Mouse (Mus musculus) liver, adult 2 months (tissue): ENCODE data around the gene Map1s. TPM values are rescaled to one million over a fixed set of nuclear protein-coding genes. Genes with fewer than 3 reads are reported as not detected.

Source experiments
- DNase-seq: peaks from one replicate; pipeline ENCODE4 v3.0.0-alpha.2; 2011; ENCODE audit warnings: low read depth, low spot score; ENCODE audit errors: extremely low read depth
- H3K27ac ChIP-seq: fragments of 200-500 bp; replicated peaks from 2 replicates; pipeline ENCODE4 v1.5.1; 2012; ENCODE audit warnings: low read depth, mild to moderate bottlenecking, control low read depth, inconsistent platforms, low read length; ENCODE audit not compliant: insufficient read depth
- H3K27me3 ChIP-seq: fragments of 200-500 bp; 2 replicates; pipeline ENCODE4 v1.6.1; 2012; ENCODE audit warnings: mild to moderate bottlenecking, moderate library complexity, low read length, inconsistent platforms; ENCODE audit not compliant: control insufficient read depth, insufficient read depth
- H3K36me3 ChIP-seq: fragments of 200-500 bp; 2 replicates; pipeline ENCODE4 v1.6.1; 2012; ENCODE audit warnings: low read length, inconsistent platforms; ENCODE audit not compliant: control insufficient read depth, insufficient read depth
- H3K4me1 ChIP-seq: fragments of 200-500 bp; 2 replicates; pipeline ENCODE4 v1.6.1; 2011; ENCODE audit warnings: low read length; ENCODE audit not compliant: control insufficient read depth, insufficient read depth
- H3K4me3 ChIP-seq: fragments of 200-500 bp; 2 replicates; pipeline ENCODE4 v1.5.1; 2011; ENCODE audit warnings: low read depth, mild to moderate bottlenecking, control low read depth, low read length, moderate library complexity; ENCODE audit not compliant: insufficient read depth
- H3K79me2 ChIP-seq: fragments of 200-500 bp; 2 replicates; pipeline ENCODE4 v1.6.1; 2012; ENCODE audit warnings: inconsistent platforms, mild to moderate bottlenecking, low read length, moderate library complexity; ENCODE audit not compliant: control insufficient read depth, insufficient read depth
- H3K9ac ChIP-seq: fragments of 200-500 bp; 2 replicates; pipeline ENCODE4 v1.6.1; 2012; ENCODE audit warnings: low read depth, mild to moderate bottlenecking, control low read depth, inconsistent platforms, low read length
- CTCF ChIP-seq: fragments of 200-500 bp; IDR thresholded peaks from 2 replicates; pipeline ENCODE4 v1.5.1; 2011; ENCODE audit warnings: low read depth, low read length, control low read depth
- POLR2A ChIP-seq: fragments of 200-500 bp; IDR thresholded peaks from 2 replicates; pipeline ENCODE4 v1.6.1; 2011; ENCODE audit warnings: low read length, control low read depth; ENCODE audit not compliant: insufficient read depth; ENCODE audit errors: extremely low read depth
- WGBS: fragments of 180-500 bp; shearing (Covaris S2); methylation state at CpG from one replicate; pipeline ENCODE4 v1.1.7; 2018; 5-methylcytosine and 5-hydroxymethylcytosine counted together
- polyA plus RNA-seq: library from polyadenylated mRNA; depleted of rRNA; stranded (reverse); fragments of >200 nt; gene quantifications from 2 replicates; pipeline ENCODE4 v1.2.3, GENCODE M21; 2012
- total RNA-seq: library from RNA; depleted of rRNA; stranded (reverse); fragments of >200 nt; gene quantifications from 2 replicates; pipeline ENCODE4 v1.2.3, GENCODE M21; 2014

Gene Map1s
- total and polyA plus RNA-seq, 2 experiments, result 1.8 to 8.7 TPM

- no peaks in the 10 kb centered on the region for H3K79me2 ChIP-seq
- H3K9ac ChIP-seq, result no peak overlapping the region
- WGBS, result 55% methylated on average over 11 of the region's 11 CpGs
- no peaks in the 10 kb centered on the region for H3K27me3 ChIP-seq
- no peak overlapping the region for H3K27ac ChIP-seq
- DNase-seq, result no peak
- no peaks in the 10 kb centered on the region for H3K4me1 ChIP-seq
- H3K4me3 ChIP-seq, result no peak overlapping the region
- TF ChIP-seq POLR2A, result no peak
- no peak for TF ChIP-seq CTCF
- H3K36me3 ChIP-seq, result no peaks in the 10 kb centered on the region
These were observed 25.2 kb upstream of the Map1s start for GRCm38 (mm10) chr8:70880546-70880945.

DNA sequence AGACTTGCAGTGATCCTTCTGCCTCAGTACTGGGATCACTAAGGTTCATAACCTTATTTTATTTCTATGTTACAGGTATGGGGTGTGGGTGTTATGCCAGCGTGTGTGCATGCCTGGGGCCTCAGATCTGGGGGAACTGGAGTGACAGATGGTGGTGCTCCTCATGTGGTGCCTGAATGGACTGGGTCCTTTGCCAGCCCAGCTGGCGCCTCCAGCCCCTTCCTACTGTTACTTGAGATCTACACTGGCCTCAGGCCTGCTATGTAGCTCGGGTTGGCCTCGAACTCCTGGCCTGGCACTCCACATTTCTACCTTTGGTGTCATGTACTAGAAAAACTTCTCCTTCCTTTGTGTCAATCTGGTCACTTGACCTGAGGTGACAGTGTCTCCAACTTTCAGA, 21.5 kb upstream of the Map1s start:
- no peaks in the 10 kb centered on the region for H3K36me3 ChIP-seq
- H3K79me2 ChIP-seq, result no peaks in the 10 kb centered on the region
- H3K4me1 ChIP-seq, result no peaks in the 10 kb centered on the region
- H3K27ac ChIP-seq, result no peak overlapping the region
- 81% methylated on average over 4 of the region's 4 CpGs for WGBS
- TF ChIP-seq CTCF (no peak), POLR2A (no peak)
- H3K27me3 ChIP-seq, result no peaks in the 10 kb centered on the region; the same call in 1 of the 2 replicates
- no peak for DNase-seq
- no peak overlapping the region for H3K9ac ChIP-seq
- H3K4me3 ChIP-seq, result no peak overlapping the region

- H3K4me3 ChIP-seq, result no peak overlapping the region
- H3K27ac ChIP-seq, result no peak overlapping the region
- H3K36me3 ChIP-seq, result no peaks in the 10 kb centered on the region
- DNase-seq, result no peak
- H3K4me1 ChIP-seq, result no peaks in the 10 kb centered on the region
- TF ChIP-seq CTCF (no peak), POLR2A (no peak)
- no peaks in the 10 kb centered on the region; the same call in 1 of the 2 replicates for H3K27me3 ChIP-seq
- WGBS, result 75% methylated on average over 10 of the region's 10 CpGs
- H3K79me2 ChIP-seq, result no peaks in the 10 kb centered on the region
- no peak overlapping the region for H3K9ac ChIP-seq
These were observed 21.0 kb upstream of the Map1s start for GRCm38 (mm10) chr8:70884683-70885082.

- H3K9ac ChIP-seq, result no peak overlapping the region
- 21% methylated on average over 12 of the region's 12 CpGs for WGBS
These were observed 20.1 kb upstream of the Map1s start for GRCm38 (mm10) chr8:70885612-70886011.

DNA sequence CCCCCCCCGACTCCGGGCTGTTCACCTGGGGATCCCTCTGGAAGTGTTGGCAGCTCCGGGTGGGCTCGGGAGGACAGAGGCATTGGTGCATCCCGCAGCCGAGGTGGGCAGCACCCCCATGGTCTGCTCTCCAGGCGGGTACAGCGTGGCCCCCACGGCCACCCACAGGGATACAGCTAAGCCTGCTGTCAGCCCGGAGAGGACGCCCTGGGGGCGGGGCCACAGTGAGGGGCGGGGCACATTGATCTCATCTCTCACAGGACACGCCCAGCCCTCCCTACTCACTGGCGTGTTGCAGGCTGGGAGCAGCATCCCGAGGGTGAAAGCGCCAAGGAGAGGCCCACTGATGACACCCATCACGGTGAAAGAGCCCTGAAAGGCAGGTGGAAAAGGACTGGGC, 18.1 kb upstream of the Map1s start:
- no peak for DNase-seq
- Histone ChIP-seq H3K36me3 (no peaks in the 10 kb centered on the region), H3K4me1 (no peaks in the 10 kb centered on the region), H3K4me3 (no peak overlapping the region), H3K27me3 (peaks cover 5% of the 10 kb centered on the region; the same call in 1 of the 2 replicates), H3K9ac (no peak overlapping the region), H3K27ac (no peak overlapping the region), H3K79me2 (no peaks in the 10 kb centered on the region)
- WGBS, result 16% methylated on average over 18 of the region's 18 CpGs
- no peak for TF ChIP-seq CTCF
- TF ChIP-seq POLR2A, result no peak

More at GRCm38 (mm10) chr8:70885612-70886011, 20.1 kb upstream of the Map1s start:
- no peaks in the 10 kb centered on the region; the same call in 1 of the 2 replicates for H3K27me3 ChIP-seq
- no peak for DNase-seq
- no peak for TF ChIP-seq POLR2A
- no peak overlapping the region for H3K27ac ChIP-seq
- no peaks in the 10 kb centered on the region for H3K79me2 ChIP-seq
- no peaks in the 10 kb centered on the region for H3K36me3 ChIP-seq
- H3K4me3 ChIP-seq, result no peak overlapping the region
- H3K4me1 ChIP-seq, result no peaks in the 10 kb centered on the region

DNA sequence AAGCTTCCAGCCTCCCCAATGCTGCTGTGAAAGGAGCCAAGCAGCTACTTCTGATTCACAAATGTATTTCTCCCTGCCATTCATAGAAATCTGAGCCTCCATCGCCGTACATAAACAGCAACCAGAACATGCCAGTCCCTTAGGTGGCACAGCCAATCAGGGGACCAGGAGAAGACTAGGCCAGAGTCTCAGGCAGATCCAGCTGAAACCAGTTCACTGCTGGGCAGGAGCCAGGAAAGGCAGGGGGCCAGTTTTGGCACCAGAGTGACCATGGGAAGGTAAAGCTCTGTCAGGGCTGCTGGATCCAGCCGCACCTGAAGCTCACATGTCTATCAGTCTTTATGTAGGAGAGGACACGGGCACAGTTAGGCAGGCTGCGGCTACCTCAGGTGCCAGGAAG, 15.1 kb upstream of the Map1s start:
- Histone ChIP-seq H3K4me3 (no peak overlapping the region), H3K27ac (no peak overlapping the region), H3K79me2 (no peaks in the 10 kb centered on the region), H3K9ac (no peak overlapping the region), H3K4me1 (no peaks in the 10 kb centered on the region; the same call in 1 of the 2 replicates), H3K27me3 (peaks cover 6% of the 10 kb centered on the region; the same call in 1 of the 2 replicates), H3K36me3 (peaks cover 12% of the 10 kb centered on the region)
- TF ChIP-seq CTCF (no peak), POLR2A (no peak)
- WGBS, result 90% methylated on average over 5 of the region's 5 CpGs
- no peak for DNase-seq
